Mouse (Mus musculus): ENCODE measurements around the gene Gm17409. TPM values are rescaled to one million over a fixed set of nuclear protein-coding genes. Genes with fewer than 3 reads are reported as not detected.

The Gm17409 gene
- total and polyA plus RNA-seq, 3 experiments, result not detected

DNA sequence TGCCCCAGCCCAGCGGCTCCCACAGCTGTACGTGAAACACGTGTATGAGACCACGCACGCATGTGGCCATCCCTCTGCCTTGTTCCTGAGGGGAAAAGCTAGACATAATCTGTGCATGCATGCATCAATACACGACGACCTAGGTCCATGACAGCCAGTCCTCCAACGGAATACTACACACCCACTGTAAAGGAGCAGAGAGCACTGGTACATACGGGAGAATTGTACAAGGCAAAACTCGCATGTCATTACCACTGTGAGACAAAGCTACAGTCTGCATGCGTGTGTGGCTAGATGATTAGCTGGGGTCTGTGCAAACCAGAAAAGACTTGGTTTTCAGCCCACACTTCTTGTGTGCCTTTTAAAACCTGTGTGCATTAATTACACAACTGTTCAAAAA is 44.6 kb downstream of the Gm17409 start:
- Histone ChIP-seq H3K79me2 (ENCODE audit: control insufficient read depth, insufficient read depth, low read length, poor library complexity) (no peaks in the 10 kb centered on the region), H3K4me3 (ENCODE audit: control insufficient read depth in 1 of 2, insufficient read depth in 1 of 2, low read depth in 2 of 2, low read length in 2 of 2) (no peak overlapping the region), H3K9ac (ENCODE audit: control insufficient read depth, low read depth, low read length, poor library complexity, severe bottlenecking) (no peak overlapping the region), H3K9me3 (replicated peaks; ENCODE audit: insufficient read depth, low read length) (no peaks in the 10 kb centered on the region), H3K4me1 (ENCODE audit: control insufficient read depth in 1 of 2, insufficient read depth in 2 of 2, low read length in 2 of 2) (no peaks in the 10 kb centered on the region), H3K27ac (ENCODE audit: control insufficient read depth, low read depth, low read length) (no peak overlapping the region), H3K36me3 (ENCODE audit: control insufficient read depth in 1 of 2, insufficient read depth in 2 of 2, low read length in 2 of 2) (no peaks in the 10 kb centered on the region), H3K27me3 (ENCODE audit: control insufficient read depth in 1 of 2, insufficient read depth in 2 of 2, low read length in 2 of 2) (no peaks in the 10 kb centered on the region)
- no peak for TF ChIP-seq CHD1 (IDR thresholded peaks at IDR 0.05; ENCODE audit: low read depth, low read length)
- TF ChIP-seq ZMIZ1 (IDR thresholded peaks at IDR 0.05; ENCODE audit: low read depth, low read length), result no peak
- no peak for TF ChIP-seq MEF2A (IDR thresholded peaks at IDR 0.05; ENCODE audit: extremely low read depth, insufficient replicate concordance, low read depth, low read length, poor library complexity, severe bottlenecking)
- TF ChIP-seq UBTF (IDR thresholded peaks at IDR 0.05; ENCODE audit: borderline replicate concordance, insufficient read depth, low read depth, low read length), result no peak
- TF ChIP-seq GABPA (IDR thresholded peaks at IDR 0.05; ENCODE audit: low read depth, low read length), result no peak
- DNase-seq (ENCODE audit: low read depth, low spot score), result no peak

DNA sequence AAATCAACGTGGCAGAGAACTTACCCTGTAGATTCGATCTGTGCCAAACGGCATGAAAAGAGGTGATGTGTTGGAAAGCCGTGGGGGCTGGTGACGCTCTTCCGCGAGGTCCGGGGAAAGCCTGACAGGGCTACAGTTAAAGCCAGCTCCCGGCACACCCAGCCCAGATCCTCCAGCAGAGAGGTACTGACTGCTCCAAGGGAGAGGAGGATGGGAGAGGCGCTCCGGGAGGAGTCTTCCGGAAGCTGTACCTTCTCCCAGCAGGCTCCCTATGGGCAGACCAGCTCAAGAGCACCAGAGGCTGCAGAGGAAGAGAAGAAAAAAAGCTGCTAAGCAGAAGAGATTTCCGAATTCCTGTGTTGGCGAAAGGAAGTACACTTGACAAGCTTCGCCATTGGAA is 46.1 kb downstream of the Gm17409 start:
- DNase-seq (ENCODE audit: low read depth, low spot score), result no peak
- Histone ChIP-seq H3K4me3 (ENCODE audit: control insufficient read depth in 1 of 2, insufficient read depth in 1 of 2, low read depth in 2 of 2, low read length in 2 of 2) (no peak overlapping the region), H3K4me1 (ENCODE audit: control insufficient read depth in 1 of 2, insufficient read depth in 2 of 2, low read length in 2 of 2) (no peaks in the 10 kb centered on the region), H3K79me2 (ENCODE audit: control insufficient read depth, insufficient read depth, low read length, poor library complexity) (no peaks in the 10 kb centered on the region), H3K9me3 (replicated peaks; ENCODE audit: insufficient read depth, low read length) (no peaks in the 10 kb centered on the region), H3K36me3 (ENCODE audit: control insufficient read depth in 1 of 2, insufficient read depth in 2 of 2, low read length in 2 of 2) (no peaks in the 10 kb centered on the region), H3K9ac (ENCODE audit: control insufficient read depth, low read depth, low read length, poor library complexity, severe bottlenecking) (no peak overlapping the region), H3K27ac (ENCODE audit: control insufficient read depth, low read depth, low read length) (no peak overlapping the region), H3K27me3 (ENCODE audit: control insufficient read depth in 1 of 2, insufficient read depth in 2 of 2, low read length in 2 of 2) (no peaks in the 10 kb centered on the region)
- TF ChIP-seq POLR2A (IDR thresholded peaks at IDR 0.05; ENCODE audit: control insufficient read depth in 1 of 2, insufficient read depth in 1 of 2, low read depth in 1 of 2, low read length in 2 of 2, poor library complexity in 1 of 2) (no peak), TCF12 (IDR thresholded peaks at IDR 0.05; ENCODE audit: low read depth, low read length) (no peak), POLR2AphosphoS5 (IDR thresholded peaks at IDR 0.05; ENCODE audit: borderline replicate concordance, low read depth, low read length) (no peak), CHD2 (IDR thresholded peaks at IDR 0.05; ENCODE audit: low read length) (no peak), MXI1 (IDR thresholded peaks at IDR 0.05; ENCODE audit: low read depth, low read length) (no peak), EP300 (IDR thresholded peaks at IDR 0.05; ENCODE audit: low read depth in 1 of 2, low read length in 2 of 2) (no peak), SMC3 (IDR thresholded peaks at IDR 0.05; ENCODE audit: low read depth, low read length) (no peak), MYB (IDR thresholded peaks at IDR 0.05; ENCODE audit: low read depth, low read length) (no peak)

DNA sequence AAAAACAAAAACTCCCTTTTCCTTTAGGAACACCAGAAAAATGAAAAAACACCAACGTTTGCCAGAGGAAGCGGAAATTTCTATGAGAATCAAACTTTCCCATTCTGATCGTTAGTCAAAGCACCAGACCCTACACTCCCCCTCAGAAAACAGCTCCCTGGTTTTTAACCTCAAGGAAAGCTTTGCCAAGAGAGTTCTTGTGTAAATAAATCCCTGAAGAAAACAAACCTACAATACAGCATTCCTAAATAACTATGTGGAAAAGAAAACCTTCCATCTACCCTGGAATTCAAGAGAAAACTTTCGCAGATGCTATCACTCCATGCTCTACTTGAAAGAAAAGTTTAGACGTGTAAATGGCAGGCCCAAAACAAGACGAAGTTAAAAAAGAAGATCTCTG is 47.0 kb downstream of the Gm17409 start:
- no peak overlapping the region for H3K4me3 ChIP-seq (ENCODE audit: control insufficient read depth in 1 of 2, insufficient read depth in 1 of 2, low read depth in 2 of 2, low read length in 2 of 2)
- H3K9ac ChIP-seq (ENCODE audit: control insufficient read depth, low read depth, low read length, poor library complexity, severe bottlenecking), result no peak overlapping the region
- H3K4me1 ChIP-seq (ENCODE audit: control insufficient read depth in 1 of 2, insufficient read depth in 2 of 2, low read length in 2 of 2), result no peaks in the 10 kb centered on the region
- TF ChIP-seq E2F4 (IDR thresholded peaks at IDR 0.05; ENCODE audit: borderline replicate concordance, low read depth, low read length) (no peak), HCFC1 (IDR thresholded peaks at IDR 0.05; ENCODE audit: low read depth, low read length) (no peak)
- no peak for DNase-seq (ENCODE audit: low read depth, low spot score)
- no peaks in the 10 kb centered on the region for H3K79me2 ChIP-seq (ENCODE audit: control insufficient read depth, insufficient read depth, low read length, poor library complexity)
- H3K9me3 ChIP-seq (replicated peaks; ENCODE audit: insufficient read depth, low read length), result no peaks in the 10 kb centered on the region
- H3K36me3 ChIP-seq (ENCODE audit: control insufficient read depth in 1 of 2, insufficient read depth in 2 of 2, low read length in 2 of 2), result no peaks in the 10 kb centered on the region
- H3K27me3 ChIP-seq (ENCODE audit: control insufficient read depth in 1 of 2, insufficient read depth in 2 of 2, low read length in 2 of 2), result no peaks in the 10 kb centered on the region
- H3K27ac ChIP-seq (ENCODE audit: control insufficient read depth, low read depth, low read length), result no peak overlapping the region
